Comparison of ENCODE assay signal across 11 mouse cellular contexts in genomic region chr5:24472884-24473619, GRCm38 (mm10). TPM values are rescaled to one million over a fixed set of nuclear protein-coding genes. Genes with fewer than 3 reads are reported as not detected.
DNase-seq lines count a peak whose midpoint lies in the region; ATAC-seq lines count a peak whose summit lies in the region.
"Had no signal": no experiment of that assay in that cellular context is flagged by ENCODE, and none has a peak within 500 bp of the region (broad histone marks: within the 10 kb centered on the region; RNA-seq: fewer than 3 reads in every experiment).

No protein-coding gene starts in this region.

- 46% methylated on average over 6 of the region's 7 CpGs for WGBS in kidney, embryonic 16.5 days
- WGBS in liver, embryonic 13.5 days (ENCODE audit: insufficient replicate concordance) = 51% methylated on average over 6 of the region's 7 CpGs
- WGBS in forebrain, embryonic 15.5 days = 28% methylated on average over 7 of the region's 7 CpGs

- no peak for DNase-seq in kidney, adult 18-20 months
- DNase-seq in ES-CJ7 (ENCODE audit: low read depth, low spot score) (peak; percentile 84), ZHBTc4 (ENCODE audit: low read depth, low spot score) (peak; percentile 91)
- no peak for DNase-seq in liver, embryonic 13.5 days
- DNase-seq: adrenal gland, postnatal 14 days; cerebellum, adult 11 months; gastrocnemius, postnatal 36 days had no signal

- peaks cover 27% of the 10 kb centered on the region for H3K4me1 ChIP-seq in kidney, embryonic 16.5 days (ENCODE audit: insufficient read depth, low read length)
- H3K4me1 ChIP-seq in liver, embryonic 13.5 days (replicated peaks) = peaks cover 40% of the 10 kb centered on the region
- H3K4me1 ChIP-seq in forebrain, embryonic 15.5 days = peaks cover 27% of the 10 kb centered on the region

- 0 out of 2 replicates have a peak overlapping the region, but pooled peaks have one; percentile 0 for H3K4me2 ChIP-seq in kidney, embryonic 16.5 days (replicated peaks; ENCODE audit: low read depth, low read length)
- H3K4me2 ChIP-seq in liver, embryonic 13.5 days = no peak overlapping the region
- H3K4me2 ChIP-seq in forebrain, embryonic 15.5 days (replicated peaks) = no peak overlapping the region

- H3K4me3 ChIP-seq in kidney, embryonic 16.5 days (ENCODE audit: low read length) = no peak overlapping the region
- H3K4me3 ChIP-seq in liver, embryonic 13.5 days (replicated peaks) = no peak overlapping the region
- no peak overlapping the region for H3K4me3 ChIP-seq in forebrain, embryonic 15.5 days

- H3K9ac ChIP-seq in kidney, embryonic 16.5 days (replicated peaks; ENCODE audit: low read length) = no peak overlapping the region
- no peak overlapping the region for H3K9ac ChIP-seq in liver, embryonic 13.5 days
- no peak overlapping the region for H3K9ac ChIP-seq in forebrain, embryonic 15.5 days (replicated peaks)
- H3K9ac ChIP-seq: liver, embryonic 14.5 days had no signal

- no peaks in the 10 kb centered on the region for H3K9me3 ChIP-seq in kidney, embryonic 16.5 days (ENCODE audit: low read length)
- H3K9me3 ChIP-seq in liver, embryonic 13.5 days (replicated peaks) = no peaks in the 10 kb centered on the region
- H3K9me3 ChIP-seq in forebrain, embryonic 15.5 days = no peaks in the 10 kb centered on the region

- peaks cover 13% of the 10 kb centered on the region for H3K36me3 ChIP-seq in kidney, embryonic 16.5 days (ENCODE audit: insufficient read depth, low read length)
- H3K36me3 ChIP-seq in liver, embryonic 13.5 days = peaks cover 15% of the 10 kb centered on the region
- peaks cover 12% of the 10 kb centered on the region for H3K36me3 ChIP-seq in forebrain, embryonic 15.5 days

- 0 out of 2 replicates have a peak, but pooled peaks have one; percentile 6 for ATAC-seq in kidney, embryonic 16.5 days (ENCODE audit: low FRiP score, low TSS enrichment)
- peak; percentile 22; the same call in 1 of the 2 replicates for ATAC-seq in liver, embryonic 13.5 days (ENCODE audit: low read depth)
- no peak for ATAC-seq in forebrain, embryonic 15.5 days (replicated peaks)
- no peak for ATAC-seq in erythroblast, adult 5-6 weeks (replicated peaks; ENCODE audit: low FRiP score, poor library complexity, severe bottlenecking)

- no peaks in the 10 kb centered on the region; the same call in 1 of the 2 replicates for H3K27me3 ChIP-seq in kidney, embryonic 16.5 days (ENCODE audit: insufficient read depth, low read length)
- peaks cover 42% of the 10 kb centered on the region for H3K27me3 ChIP-seq in liver, embryonic 13.5 days
- H3K27me3 ChIP-seq in forebrain, embryonic 15.5 days = peaks cover 22% of the 10 kb centered on the region; the same call in 1 of the 2 replicates

- no peak overlapping the region for H3K27ac ChIP-seq in kidney, embryonic 16.5 days (ENCODE audit: low read length)
- no peak overlapping the region for H3K27ac ChIP-seq in liver, embryonic 13.5 days
- H3K27ac ChIP-seq in forebrain, embryonic 15.5 days (replicated peaks) = no peak overlapping the region
- H3K27ac ChIP-seq: liver, embryonic 14.5 days had no signal

RNA-seq across cellular contexts. Expression of gene Agap3, which starts 21.1 kb away (rescaled TPM):
- 15.0 and 21.0 TPM in 2 replicates for polyA plus RNA-seq in kidney, embryonic 16.5 days (2015; fragmentation: Nextera tagmentation; extraction: Ambion mirVana)
- 9.0 and 10.3 TPM in 2 replicates for polyA plus RNA-seq in liver, embryonic 13.5 days (2015; fragmentation: Nextera tagmentation; extraction: Ambion mirVana)
- 76.9 and 108 TPM in 2 replicates for polyA plus RNA-seq in forebrain, embryonic 15.5 days (2015; fragmentation: Nextera tagmentation; extraction: Ambion mirVana)
- 1.0 and 3.5 TPM in 2 replicates for total RNA-seq in erythroblast, adult 5-6 weeks (2015; ENCODE audit: low replicate concordance)
- 10.5 and 14.5 TPM in 2 replicates for total RNA-seq in erythroblast, adult 5-6 weeks (2017; ENCODE audit: low replicate concordance)

RNA-seq across cellular contexts. Expression of gene Tmub1, which starts 25.4 kb away (rescaled TPM):
- 29.4 and 32.8 TPM in 2 replicates for polyA plus RNA-seq in kidney, embryonic 16.5 days (2015; fragmentation: Nextera tagmentation; extraction: Ambion mirVana)
- 5.8 and 7.3 TPM in 2 replicates for polyA plus RNA-seq in liver, embryonic 13.5 days (2015; fragmentation: Nextera tagmentation; extraction: Ambion mirVana)
- 39.4 and 40.1 TPM in 2 replicates for polyA plus RNA-seq in forebrain, embryonic 15.5 days (2015; fragmentation: Nextera tagmentation; extraction: Ambion mirVana)
- 2.9 and 3.7 TPM in 2 replicates for total RNA-seq in erythroblast, adult 5-6 weeks (2015; ENCODE audit: low replicate concordance)
- total RNA-seq in erythroblast, adult 5-6 weeks (2017; ENCODE audit: low replicate concordance) = 2.0 and 4.3 TPM in 2 replicates

RNA-seq across cellular contexts. Expression of gene Fastk, which starts 28.0 kb away (rescaled TPM):
- polyA plus RNA-seq in kidney, embryonic 16.5 days (2015; fragmentation: Nextera tagmentation; extraction: Ambion mirVana) = 143 and 147 TPM in 2 replicates
- polyA plus RNA-seq in liver, embryonic 13.5 days (2015; fragmentation: Nextera tagmentation; extraction: Ambion mirVana) = 56.0 and 59.0 TPM in 2 replicates
- 90.6 and 91.4 TPM in 2 replicates for polyA plus RNA-seq in forebrain, embryonic 15.5 days (2015; fragmentation: Nextera tagmentation; extraction: Ambion mirVana)
- 9.2 and 25.1 TPM in 2 replicates for total RNA-seq in erythroblast, adult 5-6 weeks (2015; ENCODE audit: low replicate concordance)
- 4.3 and 9.1 TPM in 2 replicates for total RNA-seq in erythroblast, adult 5-6 weeks (2017; ENCODE audit: low replicate concordance)

RNA-seq across cellular contexts. Expression of gene Slc4a2, which starts 49.4 kb away (rescaled TPM):
- polyA plus RNA-seq in kidney, embryonic 16.5 days (2015; fragmentation: Nextera tagmentation; extraction: Ambion mirVana) = 52.5 and 53.8 TPM in 2 replicates
- polyA plus RNA-seq in liver, embryonic 13.5 days (2015; fragmentation: Nextera tagmentation; extraction: Ambion mirVana) = 9.0 and 10.8 TPM in 2 replicates
- 18.5 and 23.7 TPM in 2 replicates for polyA plus RNA-seq in forebrain, embryonic 15.5 days (2015; fragmentation: Nextera tagmentation; extraction: Ambion mirVana)
- total RNA-seq in erythroblast, adult 5-6 weeks (2015; ENCODE audit: low replicate concordance) = 1.7 and 16.1 TPM in 2 replicates
- 6.3 and 15.9 TPM in 2 replicates for total RNA-seq in erythroblast, adult 5-6 weeks (2017; ENCODE audit: low replicate concordance)

RNA-seq across cellular contexts. Expression of gene Cdk5, which starts 49.7 kb away (rescaled TPM):
- polyA plus RNA-seq in kidney, embryonic 16.5 days (2015; fragmentation: Nextera tagmentation; extraction: Ambion mirVana) = 51.1 and 51.5 TPM in 2 replicates
- polyA plus RNA-seq in liver, embryonic 13.5 days (2015; fragmentation: Nextera tagmentation; extraction: Ambion mirVana) = 10.9 and 11.3 TPM in 2 replicates
- polyA plus RNA-seq in forebrain, embryonic 15.5 days (2015; fragmentation: Nextera tagmentation; extraction: Ambion mirVana) = 106 and 114 TPM in 2 replicates
- total RNA-seq in erythroblast, adult 5-6 weeks (2015; ENCODE audit: low replicate concordance) = 0.58 and 4.2 TPM in 2 replicates
- total RNA-seq in erythroblast, adult 5-6 weeks (2017; ENCODE audit: low replicate concordance) = 2.5 and 3.5 TPM in 2 replicates

Comparison
In these comparisons a context has a peak if more than half of its experiments do, and no peak if none do; other contexts are left out.
1. ATAC-seq: peak in kidney, embryonic 16.5 days (single experiment) and liver, embryonic 13.5 days (single experiment); none in forebrain, embryonic 15.5 days (single experiment) and erythroblast, adult 5-6 weeks (single experiment).
2. DNase-seq: peak in ES-CJ7 (single experiment) and ZHBTc4 (single experiment); none in kidney, adult 18-20 months (single experiment) and liver, embryonic 13.5 days (single experiment).